Mouse (Mus musculus) neural tube, embryonic 13.5 days (tissue): Measurements from ENCODE around the gene Trpm6. TPM values are rescaled to one million over a fixed set of nuclear protein-coding genes. Genes with fewer than 3 reads are reported as not detected.

ENCODE experiments used
- ATAC-seq: fragments of 200-750 bp; cut with Nextera tagmentation; 2 replicates; pipeline ENCODE4 v1.8.0; 2017; ENCODE audit warnings: low read depth, mild to moderate bottlenecking, moderate TSS enrichment, moderate library complexity
- H3K27ac ChIP-seq: fragments of 300-500 bp; sonication (generic); replicated peaks from 2 replicates; pipeline ENCODE4 v1.5.1; 2015; ENCODE audit warnings: moderate library complexity, mild to moderate bottlenecking, inconsistent platforms
- H3K27me3 ChIP-seq: fragments of 300-500 bp; sonication (generic); 2 replicates; pipeline ENCODE4 v1.6.1; 2015; ENCODE audit warnings: mild to moderate bottlenecking, inconsistent platforms
- H3K36me3 ChIP-seq: fragments of 300-500 bp; sonication (generic); 2 replicates; pipeline ENCODE4 v1.6.1; 2015; ENCODE audit warnings: mild to moderate bottlenecking, inconsistent platforms
- H3K4me1 ChIP-seq: fragments of 300-500 bp; sonication (generic); replicated peaks from 2 replicates; pipeline ENCODE4 v1.6.1; 2015; ENCODE audit warnings: inconsistent platforms
- H3K4me2 ChIP-seq: fragments of 300-500 bp; sonication (generic); 2 replicates; pipeline ENCODE4 v1.6.1; 2015; ENCODE audit warnings: inconsistent platforms, mild to moderate bottlenecking, moderate library complexity
- H3K4me3 ChIP-seq: fragments of 300-500 bp; sonication (generic); 2 replicates; pipeline ENCODE4 v1.5.1; 2015; ENCODE audit warnings: mild to moderate bottlenecking, inconsistent platforms
- H3K9ac ChIP-seq: fragments of 300-500 bp; sonication (generic); 2 replicates; pipeline ENCODE4 v1.6.1; 2015; ENCODE audit warnings: moderate library complexity, mild to moderate bottlenecking, inconsistent platforms
- H3K9me3 ChIP-seq: fragments of 300-500 bp; sonication (generic); 2 replicates; pipeline ENCODE4 v1.6.1; 2016; ENCODE audit warnings: inconsistent platforms
- WGBS: fragments of 180-500 bp; shearing (Covaris S2); methylation state at CpG from one replicate; pipeline ENCODE4 v1.1.7; 2015; 5-methylcytosine and 5-hydroxymethylcytosine counted together
- polyA plus RNA-seq: library from polyadenylated mRNA; unstranded; fragments of >200 nt; fragmentation: Nextera tagmentation; extraction: Ambion mirVana; gene quantifications from 2 replicates; pipeline ENCODE4 v1.2.1, GENCODE M21; 2015

The Trpm6 gene
- polyA plus RNA-seq, 1 experiment from 2014 or later, result 0.35 TPM

- H3K36me3 ChIP-seq, result no peaks in the 10 kb centered on the region
- H3K9ac ChIP-seq, result no peak overlapping the region
- H3K27me3 ChIP-seq, result no peaks in the 10 kb centered on the region
- no peaks in the 10 kb centered on the region for H3K9me3 ChIP-seq
- WGBS, result 56% methylated on average over 4 of the region's 4 CpGs
- H3K27ac ChIP-seq, result no peak overlapping the region
- peaks cover 8% of the 10 kb centered on the region for H3K4me1 ChIP-seq
- no peak overlapping the region for H3K4me2 ChIP-seq
- no peak overlapping the region for H3K4me3 ChIP-seq
- no peak for ATAC-seq
These were observed 118.5 kb downstream of the Trpm6 start for GRCm38 (mm10) chr19:18868311-18868710.

GRCm38 (mm10) chr19:18872792-18873569, 123.2 kb downstream of the Trpm6 start:
- WGBS, result 39% methylated on average over 6 of the region's 6 CpGs

GRCm38 (mm10) chr19:18873709-18874644, 124.2 kb downstream of the Trpm6 start:
- H3K4me2 ChIP-seq, result peak overlapping the region; percentile 34
- H3K9ac ChIP-seq, result peak overlapping the region; percentile 9; the same call in 1 of the 2 replicates
- H3K4me1 ChIP-seq, result peaks cover 17% of the 10 kb centered on the region
- H3K9me3 ChIP-seq, result no peaks in the 10 kb centered on the region
- H3K27me3 ChIP-seq, result no peaks in the 10 kb centered on the region; the same call in 1 of the 2 replicates
- no peak overlapping the region for H3K4me3 ChIP-seq
- 16% methylated on average over 16 of the region's 16 CpGs for WGBS
- H3K36me3 ChIP-seq, result no peaks in the 10 kb centered on the region
- ATAC-seq, result peak; percentile 85
- 0 out of 2 replicates have a peak overlapping the region, but pooled peaks have one; percentile 30 for H3K27ac ChIP-seq

More at GRCm38 (mm10) chr19:18872792-18873569, 123.2 kb downstream of the Trpm6 start:
- Histone ChIP-seq H3K9ac (no peak overlapping the region), H3K27me3 (no peaks in the 10 kb centered on the region; the same call in 1 of the 2 replicates), H3K4me3 (no peak overlapping the region), H3K36me3 (no peaks in the 10 kb centered on the region), H3K4me1 (peaks cover 17% of the 10 kb centered on the region), H3K4me2 (no peak overlapping the region), H3K9me3 (no peaks in the 10 kb centered on the region), H3K27ac (no peak overlapping the region)
- peak; percentile 78 for ATAC-seq

- Histone ChIP-seq H3K4me2 (no peak overlapping the region), H3K27me3 (no peaks in the 10 kb centered on the region; the same call in 1 of the 2 replicates), H3K4me1 (peaks cover 2% of the 10 kb centered on the region), H3K9ac (no peak overlapping the region), H3K27ac (no peak overlapping the region), H3K9me3 (no peaks in the 10 kb centered on the region), H3K36me3 (no peaks in the 10 kb centered on the region), H3K4me3 (no peak overlapping the region)
- WGBS, result 78% methylated on average over 4 of the region's 4 CpGs
- no peak for ATAC-seq
These were observed 129.5 kb downstream of the Trpm6 start for GRCm38 (mm10) chr19:18879264-18879663.

GRCm38 (mm10) chr19:18881162-18881561, 131.4 kb downstream of the Trpm6 start:
- WGBS, result 40% methylated on average over 5 of the region's 5 CpGs
- ATAC-seq, result no peak; the same call in 1 of the 2 replicates
- no peak overlapping the region for H3K4me2 ChIP-seq
- H3K9ac ChIP-seq, result no peak overlapping the region
- no peak overlapping the region for H3K4me3 ChIP-seq
- H3K36me3 ChIP-seq, result no peaks in the 10 kb centered on the region
- H3K27me3 ChIP-seq, result no peaks in the 10 kb centered on the region
- H3K9me3 ChIP-seq, result no peaks in the 10 kb centered on the region
- no peaks in the 10 kb centered on the region for H3K4me1 ChIP-seq
- no peak overlapping the region for H3K27ac ChIP-seq

- peak overlapping the region; percentile 63 for H3K4me2 ChIP-seq
- peak overlapping the region; percentile 75 for H3K27ac ChIP-seq
- H3K27me3 ChIP-seq, result no peaks in the 10 kb centered on the region
- no peaks in the 10 kb centered on the region for H3K36me3 ChIP-seq
- 25% methylated on average over 11 of the region's 11 CpGs for WGBS
- no peaks in the 10 kb centered on the region for H3K9me3 ChIP-seq
- H3K4me3 ChIP-seq, result no peak overlapping the region
- peaks cover 22% of the 10 kb centered on the region for H3K4me1 ChIP-seq
- no peak overlapping the region for H3K9ac ChIP-seq
- ATAC-seq, result no peak
These were observed 138.0 kb downstream of the Trpm6 start for GRCm38 (mm10) chr19:18887646-18888407.

GRCm38 (mm10) chr19:18888491-18889116, 138.8 kb downstream of the Trpm6 start:
- Histone ChIP-seq H3K9ac (peak overlapping the region; percentile 61), H3K36me3 (no peaks in the 10 kb centered on the region), H3K4me3 (peak overlapping the region; percentile 36), H3K4me2 (peak overlapping the region; percentile 63), H3K27ac (peak overlapping the region; percentile 80), H3K27me3 (no peaks in the 10 kb centered on the region), H3K4me1 (peaks cover 22% of the 10 kb centered on the region), H3K9me3 (no peaks in the 10 kb centered on the region)
- peak; percentile 77 for ATAC-seq
- 7% methylated on average over 13 of the region's 13 CpGs for WGBS

GRCm38 (mm10) chr19:18889117-18889627, 139.4 kb downstream of the Trpm6 start:
- Histone ChIP-seq H3K4me1 (peaks cover 22% of the 10 kb centered on the region), H3K9ac (peak overlapping the region; percentile 61), H3K27me3 (no peaks in the 10 kb centered on the region), H3K4me2 (peak overlapping the region; percentile 63), H3K4me3 (peak overlapping the region; percentile 36), H3K36me3 (no peaks in the 10 kb centered on the region), H3K27ac (peak overlapping the region; percentile 80), H3K9me3 (no peaks in the 10 kb centered on the region)
- WGBS, result 5% methylated on average over 11 of the region's 11 CpGs
- ATAC-seq, result peak; percentile 86

- WGBS, result 73% methylated on average over 1 of the region's 1 CpGs
- H3K4me3 ChIP-seq, result peak overlapping the region; percentile 36
- H3K27ac ChIP-seq, result peak overlapping the region; percentile 80
- no peaks in the 10 kb centered on the region for H3K27me3 ChIP-seq
- peak; percentile 59 for ATAC-seq
- H3K4me1 ChIP-seq, result peaks cover 22% of the 10 kb centered on the region
- H3K4me2 ChIP-seq, result peak overlapping the region; percentile 63
- no peaks in the 10 kb centered on the region for H3K36me3 ChIP-seq
- H3K9ac ChIP-seq, result peak overlapping the region; percentile 61; the same call in 1 of the 2 replicates
- H3K9me3 ChIP-seq, result no peaks in the 10 kb centered on the region
These were observed 139.8 kb downstream of the Trpm6 start for GRCm38 (mm10) chr19:18889632-18890031.

- Histone ChIP-seq H3K4me1 (peaks cover 22% of the 10 kb centered on the region), H3K4me2 (no peak overlapping the region), H3K27me3 (no peaks in the 10 kb centered on the region), H3K27ac (peak overlapping the region; percentile 80), H3K9ac (no peak overlapping the region), H3K36me3 (no peaks in the 10 kb centered on the region), H3K9me3 (no peaks in the 10 kb centered on the region), H3K4me3 (no peak overlapping the region)
- ATAC-seq, result 0 out of 2 replicates have a peak, but pooled peaks have one; percentile 33
- WGBS, result 67% methylated on average over 4 of the region's 4 CpGs
These were observed 140.4 kb downstream of the Trpm6 start for GRCm38 (mm10) chr19:18890216-18890615.

- ATAC-seq, result no peak
- no peak overlapping the region for H3K27ac ChIP-seq
- H3K4me2 ChIP-seq, result no peak overlapping the region
- no peaks in the 10 kb centered on the region for H3K36me3 ChIP-seq
- H3K9ac ChIP-seq, result no peak overlapping the region
- H3K9me3 ChIP-seq, result no peaks in the 10 kb centered on the region
- no peak overlapping the region for H3K4me3 ChIP-seq
- peaks cover 18% of the 10 kb centered on the region for H3K4me1 ChIP-seq
- H3K27me3 ChIP-seq, result no peaks in the 10 kb centered on the region
These were observed 148.5 kb downstream of the Trpm6 start for GRCm38 (mm10) chr19:18898238-18898637.
